Mouse (Mus musculus): ENCODE data around the gene Gpd1l.

DNA sequence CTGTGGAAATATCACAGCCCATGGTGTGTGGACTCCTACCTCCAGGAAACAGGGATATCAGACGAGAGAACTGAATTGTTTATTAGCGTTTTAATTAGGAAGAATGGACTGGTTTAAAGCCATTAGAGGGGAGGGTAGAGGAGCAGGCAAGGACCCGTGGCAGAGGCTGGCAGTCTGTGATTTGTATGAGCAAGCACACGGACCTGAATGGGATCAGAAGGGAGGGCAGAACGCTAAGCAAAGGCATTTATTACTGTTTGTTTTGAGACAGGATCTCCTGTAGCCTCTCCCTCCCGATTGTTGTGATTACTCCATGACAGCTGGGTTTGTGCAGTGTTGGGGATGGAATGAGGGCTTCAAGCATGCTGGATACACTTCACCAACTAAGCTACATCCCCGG is 43.4 kb downstream of the Gpd1l start:
- TF ChIP-seq POLR2A (IDR thresholded peaks at IDR 0.05; ENCODE audit: insufficient read depth, low read length) (no peak), EP300 (IDR thresholded peaks at IDR 0.05; ENCODE audit: insufficient read depth, low read depth, low read length) (no peak)
